Mouse (Mus musculus) adrenal gland, postnatal 36 days (tissue): ENCODE measurements around the gene Gm28230. TPM values are rescaled to one million over a fixed set of nuclear protein-coding genes. Genes with fewer than 3 reads are reported as not detected.
A peak's percentile ranks its signal among the peaks of the same experiment; 100 is the strongest.

ENCODE experiments used
- DNase-seq, 2 experiments: peaks; one replicate each; pipeline ENCODE4 v3.0.0; 2021; ENCODE audit warnings: mixed read lengths in 1 of 2
- total RNA-seq, 2 experiments: library from RNA; stranded (reverse); gene quantifications; 2 replicates each; pipeline ENCODE4 v1.2.3; 2021

Gm28230 gene
- total RNA-seq, 2 experiments from 2014 or later, result 1.6 to 2.0 TPM

GRCm38 (mm10) chr2:74704393-74704998 lies 22.0 kb upstream of the Gm28230 start, which contains the start of gene Hoxd8:
TSS of gene Hoxd8 (plus strand) at chr2:74704615.
- peak; percentile 87 to 93 for DNase-seq

- DNase-seq, result peak; percentile 67 to 70
Observed at GRCm38 (mm10) chr2:74704999-74705466, 21.5 kb upstream of the Gm28230 start.

GRCm38 (mm10) chr2:74705467-74706089 lies 20.9 kb upstream of the Gm28230 start:
- DNase-seq, result peak; percentile 79 to 88

GRCm38 (mm10) chr2:74706393-74706960 lies 20.1 kb upstream of the Gm28230 start:
- no peak for DNase-seq

- DNase-seq, result no peak
Observed at GRCm38 (mm10) chr2:74707599-74707998, 18.9 kb upstream of the Gm28230 start.

- DNase-seq, result peak; percentile 53 to 61
Observed at GRCm38 (mm10) chr2:74708676-74709075, 17.9 kb upstream of the Gm28230 start.

- no peak for DNase-seq
Observed at GRCm38 (mm10) chr2:74709465-74710419, 16.8 kb upstream of the Gm28230 start.

- peak; percentile 44 to 48 for DNase-seq
Observed at GRCm38 (mm10) chr2:74710929-74711543, 15.5 kb upstream of the Gm28230 start.

GRCm38 (mm10) chr2:74711721-74712621 lies 14.6 kb upstream of the Gm28230 start, which contains the start of the genes Hoxd3 and Hoxd4:
TSS of gene Hoxd3 (plus strand) at chr2:74711927.
TSS of gene Hoxd4 (plus strand) at chr2:74711929.
- DNase-seq, result peak; percentile 74 to 82

GRCm38 (mm10) chr2:74713239-74714150 lies 13.0 kb upstream of the Gm28230 start:
- DNase-seq, result no peak

- peak in 1 of 2 experiments; percentile 47 for DNase-seq
Observed at GRCm38 (mm10) chr2:74714156-74714789, 12.3 kb upstream of the Gm28230 start.

- peak; percentile 80 to 85 for DNase-seq
Observed at GRCm38 (mm10) chr2:74714881-74715280, 11.6 kb upstream of the Gm28230 start.

GRCm38 (mm10) chr2:74715504-74716241 lies 10.9 kb upstream of the Gm28230 start:
- peak; percentile 95 to 96 for DNase-seq

- DNase-seq, result no peak
Observed at GRCm38 (mm10) chr2:74720384-74720783, 6.1 kb upstream of the Gm28230 start.

- no peak for DNase-seq
Observed at GRCm38 (mm10) chr2:74720955-74721491, 5.5 kb upstream of the Gm28230 start.

- no peak for DNase-seq
Observed at GRCm38 (mm10) chr2:74721882-74722281, 4.6 kb upstream of the Gm28230 start.

- no peak for DNase-seq
Observed at GRCm38 (mm10) chr2:74722949-74723348, 3.6 kb upstream of the Gm28230 start.
